Mouse (Mus musculus) brown adipose tissue, adult 24 weeks (tissue): ENCODE data around the gene Olfr1295. TPM values are rescaled to one million over a fixed set of nuclear protein-coding genes. Genes with fewer than 3 reads are reported as not detected.

ENCODE experiments used
- H3K27ac ChIP-seq: fragments of 200-500 bp; replicated peaks from 2 replicates; pipeline ENCODE4 v1.5.1; 2012; ENCODE audit warnings: low read depth, mild to moderate bottlenecking, low read length
- H3K4me1 ChIP-seq: fragments of 200-500 bp; 2 replicates; pipeline ENCODE4 v1.6.1; 2012; ENCODE audit warnings: low read length, mixed read lengths; ENCODE audit not compliant: control insufficient read depth, insufficient read depth, insufficient read length
- H3K4me3 ChIP-seq: fragments of 200-500 bp; 2 replicates; pipeline ENCODE4 v1.5.1; 2012; ENCODE audit warnings: low read depth, mild to moderate bottlenecking, low read length, moderate library complexity; ENCODE audit not compliant: insufficient read depth
- polyA plus RNA-seq: library from polyadenylated mRNA; stranded (reverse); fragments of >200 nt; gene quantifications from 2 replicates; pipeline ENCODE4 v1.2.4, GENCODE M21; 2012; ENCODE audit not compliant: missing spikeins, insufficient read depth, insufficient read length

Olfr1295 gene
- not detected in 2 replicates for polyA plus RNA-seq

- Histone ChIP-seq H3K4me3 (no peak within 1 kb of the TSS), H3K27ac (no peak within 1 kb of the TSS), H3K4me1 (no peaks in the 10 kb centered on the region)
These were observed at the start of gene Olfr1295 for GRCm38 (mm10) chr2:111569581-111569980. Gene Olfr1295, minus strand, starts transcription at chr2:111569681.

GRCm38 (mm10) chr2:111540191-111540590 is 29.3 kb downstream of the Olfr1295 start, which contains the start of gene Olfr1294:
Gene Olfr1294, minus strand, starts transcription at chr2:111540291.
- no peaks in the 10 kb centered on the region for H3K4me1 ChIP-seq
- H3K27ac ChIP-seq = no peak within 1 kb of the TSS
- no peak within 1 kb of the TSS for H3K4me3 ChIP-seq

DNA sequence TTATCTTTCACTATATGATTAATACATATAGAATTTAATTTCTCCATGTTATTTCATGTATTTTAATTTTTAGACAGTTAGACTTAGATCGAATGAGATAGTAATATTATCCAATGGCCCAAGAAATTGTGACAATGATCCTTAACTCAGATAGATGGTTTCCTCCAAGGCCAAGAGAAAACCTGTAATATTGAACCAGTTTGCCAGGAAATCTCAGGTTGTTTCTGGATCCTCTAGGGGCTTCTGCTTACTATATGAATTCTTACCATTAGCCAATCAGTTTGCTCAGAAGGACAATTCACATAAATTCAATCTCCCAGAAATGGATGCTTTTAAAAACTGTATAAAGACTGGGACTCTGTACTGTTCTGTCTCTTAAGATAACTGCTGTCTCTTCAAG is 44.6 kb downstream of the Olfr1295 start, which contains the start of gene Olfr1293-ps:
TSS of gene Olfr1293-ps (plus strand) at position 301 of the 400 bp plus-strand sequence.
- Histone ChIP-seq H3K4me1 (no peaks in the 10 kb centered on the region), H3K4me3 (no peak within 1 kb of the TSS), H3K27ac (no peak within 1 kb of the TSS)

DNA sequence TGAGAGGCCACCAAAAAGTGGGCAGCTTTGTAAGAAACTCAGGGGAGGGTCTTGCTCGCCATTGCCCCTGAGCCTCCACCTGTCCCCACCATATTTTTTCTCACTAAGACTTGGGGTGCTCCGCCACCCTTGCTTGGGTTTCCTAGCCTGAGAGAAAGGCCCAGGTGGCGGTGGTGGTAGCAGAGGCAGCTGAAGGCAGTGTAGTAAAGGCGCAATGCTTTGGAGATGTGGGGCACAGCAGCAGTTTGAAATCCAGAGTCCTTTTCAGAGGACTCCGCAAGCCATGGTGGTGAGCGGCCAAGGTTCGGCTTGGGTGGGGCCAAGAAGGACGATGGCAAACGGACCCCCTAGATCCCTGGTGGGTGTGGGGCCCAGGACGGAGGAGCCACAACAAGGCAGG is 52.0 kb downstream of the Olfr1295 start:
- Histone ChIP-seq H3K27ac (no peak overlapping the region), H3K4me1 (no peaks in the 10 kb centered on the region), H3K4me3 (no peak overlapping the region)

Other genes starting within 250 kb of the Olfr1295 start
- gene Olfr1281, start 243.2 kb downstream of the Olfr1295 start, polyA plus RNA-seq = not detected in 2 replicates
- gene Olfr1282, start 233.6 kb downstream of the Olfr1295 start, polyA plus RNA-seq = not detected in 2 replicates
- gene Olfr1283, start 202.9 kb downstream of the Olfr1295 start, polyA plus RNA-seq = not detected in 2 replicates
- not detected in 2 replicates for gene Olfr1284, start 194.2 kb downstream of the Olfr1295 start, polyA plus RNA-seq
- gene Olfr1286, start 146.6 kb downstream of the Olfr1295 start, polyA plus RNA-seq = not detected in 2 replicates
- not detected in 2 replicates for gene Olfr1287, start 120.5 kb downstream of the Olfr1295 start, polyA plus RNA-seq
- gene Olfr1288, start 95.6 kb downstream of the Olfr1295 start, polyA plus RNA-seq = not detected in 2 replicates
- not detected in 2 replicates for gene Olfr1289, start 88.9 kb downstream of the Olfr1295 start, polyA plus RNA-seq
- gene Olfr1290, start 75.9 kb downstream of the Olfr1295 start, polyA plus RNA-seq = not detected in 2 replicates
- gene Olfr1291-ps1, start 72.5 kb downstream of the Olfr1295 start, polyA plus RNA-seq = not detected in 2 replicates
- not detected in 2 replicates for gene Olfr1293-ps, start 44.5 kb downstream of the Olfr1295 start, polyA plus RNA-seq
- not detected in 2 replicates for gene Olfr1294, start 29.4 kb downstream of the Olfr1295 start, polyA plus RNA-seq
- not detected in 2 replicates for gene Olfr1297, start 56.8 kb upstream of the Olfr1295 start, polyA plus RNA-seq
- gene Olfr1298, start 79.5 kb upstream of the Olfr1295 start, polyA plus RNA-seq = not detected in 2 replicates
- gene Olfr1299, start 91.7 kb upstream of the Olfr1295 start, polyA plus RNA-seq = not detected in 2 replicates
- gene Olfr1301, start 181.3 kb upstream of the Olfr1295 start, polyA plus RNA-seq = not detected in 2 replicates
- gene Olfr1302, start 207.7 kb upstream of the Olfr1295 start, polyA plus RNA-seq = not detected in 2 replicates